Mouse (Mus musculus) bone marrow macrophage, adult 2 months (primary cell): Measurements from ENCODE around the gene Hnrnpa1.

Source experiments
- CTCF ChIP-seq: IDR thresholded peaks from 2 replicates; pipeline ENCODE4 v1.5.1; 2012; ENCODE audit warnings: low read depth, mild to moderate bottlenecking, low read length, moderate library complexity
- POLR2A ChIP-seq: IDR thresholded peaks from 2 replicates; pipeline ENCODE4 v1.6.1; 2012; ENCODE audit warnings: mild to moderate bottlenecking, low read depth, low read length, borderline replicate concordance

DNA sequence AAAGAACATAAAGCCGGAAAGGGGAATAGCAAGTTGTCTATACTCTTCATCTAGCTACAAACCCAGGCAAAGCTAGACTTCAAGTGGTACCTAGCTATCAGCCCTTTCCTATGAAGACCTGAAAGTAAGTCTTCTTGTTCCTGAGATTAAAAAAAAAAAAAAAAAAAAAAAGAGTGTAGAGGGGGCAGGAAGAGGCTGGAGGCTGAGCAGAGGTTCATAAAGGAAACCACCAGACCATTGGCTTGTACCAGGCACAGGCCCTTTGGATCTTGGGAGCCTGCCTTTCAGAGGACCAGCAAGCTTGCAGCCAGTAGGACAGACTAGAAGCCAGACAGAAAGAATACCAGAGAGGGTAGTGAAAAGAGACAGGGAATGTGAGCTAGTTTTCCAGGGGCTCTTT, 13.1 kb downstream of the Hnrnpa1 start:
- TF ChIP-seq CTCF (no peak), POLR2A (no peak)
